Mouse (Mus musculus): ENCODE measurements around the gene Pgls. TPM values are rescaled to one million over a fixed set of nuclear protein-coding genes. Genes with fewer than 3 reads are reported as not detected.

Gene Pgls
- total and polyA plus RNA-seq, 2 experiments: 111 to 119 TPM

GRCm38 (mm10) chr8:71602666-71603334, 10.8 kb downstream of the Pgls start:
- Histone ChIP-seq H3K9ac (ENCODE audit: low read depth, low read length) (no peak overlapping the region), H3K27ac (replicated peaks; ENCODE audit: insufficient read depth, low read depth, low read length) (no peak overlapping the region), H3K4me3 (ENCODE audit: insufficient read depth, low read depth, low read length) (peak overlapping the region; percentile 1; the same call in 1 of the 2 replicates), H3K27me3 (ENCODE audit: control insufficient read depth, insufficient read depth, low read length) (0 out of 2 replicates have a peak, but pooled peaks cover 3% of the 10 kb centered on the region), H3K79me2 (ENCODE audit: control insufficient read depth, insufficient read depth, low read length) (no peaks in the 10 kb centered on the region), H3K36me3 (ENCODE audit: control insufficient read depth, insufficient read depth, low read length) (no peaks in the 10 kb centered on the region), H3K4me1 (ENCODE audit: control insufficient read depth, insufficient read depth, low read length) (no peaks in the 10 kb centered on the region; the same call in 1 of the 2 replicates)
- peak; percentile 77 for DNase-seq (ENCODE audit: extremely low read depth, low read depth, low spot score)
- TF ChIP-seq POLR2A (IDR thresholded peaks at IDR 0.05; ENCODE audit: extremely low read depth, insufficient read depth, low read length) (no peak), CTCF (IDR thresholded peaks at IDR 0.05; ENCODE audit: low read depth, low read length) (no peak)
- WGBS: 4% methylated on average over 32 of the region's 32 CpGs

- H3K79me2 ChIP-seq (ENCODE audit: control insufficient read depth, insufficient read depth, low read length): no peaks in the 10 kb centered on the region
- WGBS: 84% methylated on average over 7 of the region's 7 CpGs
- no peak for DNase-seq (ENCODE audit: extremely low read depth, low read depth, low spot score)
- H3K9ac ChIP-seq (ENCODE audit: low read depth, low read length): no peak overlapping the region
- no peak overlapping the region for H3K27ac ChIP-seq (replicated peaks; ENCODE audit: insufficient read depth, low read depth, low read length)
- no peaks in the 10 kb centered on the region for H3K36me3 ChIP-seq (ENCODE audit: control insufficient read depth, insufficient read depth, low read length)
- no peaks in the 10 kb centered on the region; the same call in 1 of the 2 replicates for H3K4me1 ChIP-seq (ENCODE audit: control insufficient read depth, insufficient read depth, low read length)
- H3K27me3 ChIP-seq (ENCODE audit: control insufficient read depth, insufficient read depth, low read length): 0 out of 2 replicates have a peak, but pooled peaks cover 3% of the 10 kb centered on the region
- TF ChIP-seq POLR2A (IDR thresholded peaks at IDR 0.05; ENCODE audit: extremely low read depth, insufficient read depth, low read length) (no peak), CTCF (IDR thresholded peaks at IDR 0.05; ENCODE audit: low read depth, low read length) (no peak)
- no peak overlapping the region for H3K4me3 ChIP-seq (ENCODE audit: insufficient read depth, low read depth, low read length)
Observed at GRCm38 (mm10) chr8:71604021-71604420, 12.0 kb downstream of the Pgls start.

- H3K4me1 ChIP-seq (ENCODE audit: control insufficient read depth, insufficient read depth, low read length): peaks cover 7% of the 10 kb centered on the region
- peak; percentile 58; the same call in 1 of the 2 replicates for TF ChIP-seq POLR2A (IDR thresholded peaks at IDR 0.05; ENCODE audit: extremely low read depth, insufficient read depth, low read length)
- TF ChIP-seq CTCF (IDR thresholded peaks at IDR 0.05; ENCODE audit: low read depth, low read length): no peak; the same call in 1 of the 2 replicates
- H3K36me3 ChIP-seq (ENCODE audit: control insufficient read depth, insufficient read depth, low read length): 0 out of 2 replicates have a peak, but pooled peaks cover 3% of the 10 kb centered on the region
- H3K79me2 ChIP-seq (ENCODE audit: control insufficient read depth, insufficient read depth, low read length): peaks cover 4% of the 10 kb centered on the region; the same call in 1 of the 2 replicates
- no peaks in the 10 kb centered on the region for H3K27me3 ChIP-seq (ENCODE audit: control insufficient read depth, insufficient read depth, low read length)
- peak within 1 kb of the TSS; percentile 90 for H3K9ac ChIP-seq (ENCODE audit: low read depth, low read length)
- H3K27ac ChIP-seq (replicated peaks; ENCODE audit: insufficient read depth, low read depth, low read length): peak within 1 kb of the TSS; percentile 77
- H3K4me3 ChIP-seq (ENCODE audit: insufficient read depth, low read depth, low read length): peak within 1 kb of the TSS; percentile 88
- under 1% methylated on average over 82 of the region's 82 CpGs for WGBS
- peak; percentile 97 for DNase-seq (ENCODE audit: extremely low read depth, low read depth, low spot score)
Observed at GRCm38 (mm10) chr8:71610822-71611651, 19.1 kb downstream of the Pgls start, which contains the start of gene Colgalt1. Colgalt1 (plus strand) TSS chr8:71610998.

GRCm38 (mm10) chr8:71612141-71612540, 20.2 kb downstream of the Pgls start:
- H3K79me2 ChIP-seq (ENCODE audit: control insufficient read depth, insufficient read depth, low read length): peaks cover 4% of the 10 kb centered on the region; the same call in 1 of the 2 replicates
- H3K4me1 ChIP-seq (ENCODE audit: control insufficient read depth, insufficient read depth, low read length): peaks cover 7% of the 10 kb centered on the region
- TF ChIP-seq POLR2A (IDR thresholded peaks at IDR 0.05; ENCODE audit: extremely low read depth, insufficient read depth, low read length): no peak
- TF ChIP-seq CTCF (IDR thresholded peaks at IDR 0.05; ENCODE audit: low read depth, low read length): no peak
- peak; percentile 78 for DNase-seq (ENCODE audit: extremely low read depth, low read depth, low spot score)
- 0 out of 2 replicates have a peak, but pooled peaks cover 3% of the 10 kb centered on the region for H3K36me3 ChIP-seq (ENCODE audit: control insufficient read depth, insufficient read depth, low read length)
- peak overlapping the region; percentile 90 for H3K9ac ChIP-seq (ENCODE audit: low read depth, low read length)
- peak overlapping the region; percentile 77 for H3K27ac ChIP-seq (replicated peaks; ENCODE audit: insufficient read depth, low read depth, low read length)
- no peaks in the 10 kb centered on the region for H3K27me3 ChIP-seq (ENCODE audit: control insufficient read depth, insufficient read depth, low read length)
- peak overlapping the region; percentile 88 for H3K4me3 ChIP-seq (ENCODE audit: insufficient read depth, low read depth, low read length)
- 11% methylated on average over 5 of the region's 5 CpGs for WGBS

- peak; percentile 33 for DNase-seq (ENCODE audit: extremely low read depth, low read depth, low spot score)
- Histone ChIP-seq H3K36me3 (ENCODE audit: control insufficient read depth, insufficient read depth, low read length) (peaks cover 7% of the 10 kb centered on the region; the same call in 1 of the 2 replicates), H3K27me3 (ENCODE audit: control insufficient read depth, insufficient read depth, low read length) (no peaks in the 10 kb centered on the region), H3K9ac (ENCODE audit: low read depth, low read length) (no peak overlapping the region), H3K79me2 (ENCODE audit: control insufficient read depth, insufficient read depth, low read length) (peaks cover 4% of the 10 kb centered on the region; the same call in 1 of the 2 replicates), H3K27ac (replicated peaks; ENCODE audit: insufficient read depth, low read depth, low read length) (no peak overlapping the region), H3K4me1 (ENCODE audit: control insufficient read depth, insufficient read depth, low read length) (peaks cover 7% of the 10 kb centered on the region), H3K4me3 (ENCODE audit: insufficient read depth, low read depth, low read length) (no peak overlapping the region)
- no peak for TF ChIP-seq POLR2A (IDR thresholded peaks at IDR 0.05; ENCODE audit: extremely low read depth, insufficient read depth, low read length)
- WGBS: 70% methylated on average over 4 of the region's 4 CpGs
Observed at GRCm38 (mm10) chr8:71613418-71613817, 21.4 kb downstream of the Pgls start.

Measured in liver, adult 2 months (tissue).